ENCODE assay signal across 14 mouse cellular contexts in the genomic region with DNA sequence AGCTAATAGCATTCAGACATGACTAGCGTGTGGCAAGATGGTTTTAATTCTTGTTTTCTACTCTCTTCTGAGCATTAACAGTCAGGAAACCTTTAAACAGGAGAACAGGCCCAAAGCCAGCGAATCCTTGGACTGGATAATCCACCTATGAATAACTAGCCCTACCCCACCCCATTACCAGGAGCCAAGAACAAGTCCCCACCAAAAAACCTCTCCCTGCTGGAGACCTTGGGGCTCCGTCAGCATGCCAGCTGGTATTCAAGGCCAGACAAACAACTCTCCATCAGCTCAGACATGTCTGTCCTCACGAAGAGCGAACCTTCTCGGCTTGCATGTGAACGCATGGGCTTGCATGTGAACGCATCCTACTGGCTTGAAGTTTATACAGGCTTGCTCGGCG. TPM values are rescaled to one million over a fixed set of nuclear protein-coding genes. Genes with fewer than 3 reads are reported as not detected.
DNase-seq lines count a peak whose midpoint lies in the region; ATAC-seq and TF ChIP-seq lines count a peak whose summit lies in the region.
"Had no signal": no experiment of that assay in that cellular context is flagged by ENCODE, and none has a peak within 500 bp of the region (broad histone marks: within the 10 kb centered on the region; RNA-seq: fewer than 3 reads in every experiment).

No protein-coding gene starts in this region.

- TF ChIP-seq POLR2A in kidney, adult 2 months (IDR thresholded peaks at IDR 0.05; ENCODE audit: low read depth, low read length) = no peak

- TF ChIP-seq CTCF in kidney, adult 2 months (conservative IDR thresholded peaks at IDR 0.05; ENCODE audit: insufficient read depth, insufficient read length, low read depth, low read length) = no peak

- H3K27ac ChIP-seq in forebrain, embryonic 16.5 days (ENCODE audit: low read length) = no peak overlapping the region
- H3K27ac ChIP-seq in forebrain, embryonic 10.5 days = no peak overlapping the region
- no peak overlapping the region for H3K27ac ChIP-seq in kidney, adult 2 months (ENCODE audit: insufficient read depth, low read depth, low read length)
- H3K27ac ChIP-seq in kidney, embryonic 15.5 days = no peak overlapping the region
- H3K27ac ChIP-seq in embryonic facial prominence, embryonic 13.5 days = peak overlapping the region; percentile 85
- H3K27ac ChIP-seq: stomach, embryonic 15.5 days had no signal

- no peak overlapping the region for H3K9ac ChIP-seq in forebrain, embryonic 16.5 days (replicated peaks; ENCODE audit: low read depth, low read length)
- H3K9ac ChIP-seq in kidney, embryonic 15.5 days = no peak overlapping the region
- no peak overlapping the region for H3K9ac ChIP-seq in embryonic facial prominence, embryonic 13.5 days
- H3K9ac ChIP-seq: lung, embryonic 14.5 days; stomach, embryonic 15.5 days had no signal

- no peak overlapping the region for H3K4me3 ChIP-seq in forebrain, embryonic 16.5 days (replicated peaks; ENCODE audit: low read length)
- no peak overlapping the region for H3K4me3 ChIP-seq in forebrain, embryonic 10.5 days
- H3K4me3 ChIP-seq in kidney, adult 2 months (ENCODE audit: insufficient read depth, low read depth, low read length) = no peak overlapping the region
- no peak overlapping the region for H3K4me3 ChIP-seq in kidney, embryonic 15.5 days (replicated peaks)
- H3K4me3 ChIP-seq in embryonic facial prominence, embryonic 13.5 days = no peak overlapping the region
- H3K4me3 ChIP-seq: erythroblast, embryonic 14.5 days; stomach, embryonic 15.5 days had no signal

- 35% methylated on average over 10 of the region's 10 CpGs for WGBS in forebrain, embryonic 16.5 days
- 92% methylated on average over 10 of the region's 10 CpGs for WGBS in forebrain, embryonic 10.5 days
- 68% methylated on average over 10 of the region's 10 CpGs for WGBS in kidney, adult 2 months
- 82% methylated on average over 10 of the region's 10 CpGs for WGBS in kidney, embryonic 15.5 days
- WGBS in embryonic facial prominence, embryonic 13.5 days = 70% methylated on average over 10 of the region's 10 CpGs

- DNase-seq in adrenal gland, adult 2 months = peak; percentile 66
- DNase-seq in adrenal gland, postnatal 4 days (ENCODE audit: low spot score in 2 of 2) = no peak
- DNase-seq in forebrain, embryonic 10.5 days (ENCODE audit: extremely low spot score, low spot score) = no peak
- DNase-seq in kidney, adult 2 months = peak; percentile 82
- DNase-seq in testis, postnatal 14 days (ENCODE audit: low spot score) = no peak
- DNase-seq: liver; lung, embryonic 14.5 days; thymus, postnatal 25 days had no signal

- peak; percentile 45; the same call in 1 of the 2 replicates for ATAC-seq in forebrain, embryonic 16.5 days
- ATAC-seq in kidney, embryonic 15.5 days (replicated peaks; ENCODE audit: low FRiP score) = no peak
- ATAC-seq in embryonic facial prominence, embryonic 13.5 days (ENCODE audit: insufficient number of reproducible peaks, insufficient read depth, low FRiP score, low TSS enrichment, low read depth) = no peak
- ATAC-seq: intestine, postnatal 0 days had no signal

- peaks cover 12% of the 10 kb centered on the region; the same call in 1 of the 2 replicates for H3K4me1 ChIP-seq in forebrain, embryonic 16.5 days (replicated peaks; ENCODE audit: control insufficient read depth, insufficient read depth, low read length)
- peaks cover 34% of the 10 kb centered on the region for H3K4me1 ChIP-seq in forebrain, embryonic 10.5 days
- peaks cover 19% of the 10 kb centered on the region for H3K4me1 ChIP-seq in kidney, adult 2 months (ENCODE audit: control insufficient read depth, insufficient read depth, low read length)
- peaks cover 23% of the 10 kb centered on the region for H3K4me1 ChIP-seq in kidney, embryonic 15.5 days
- peaks cover 43% of the 10 kb centered on the region for H3K4me1 ChIP-seq in embryonic facial prominence, embryonic 13.5 days

- no peaks in the 10 kb centered on the region for H3K36me3 ChIP-seq in forebrain, embryonic 16.5 days (ENCODE audit: control insufficient read depth, insufficient read depth)
- H3K36me3 ChIP-seq in forebrain, embryonic 10.5 days (replicated peaks) = no peaks in the 10 kb centered on the region
- no peaks in the 10 kb centered on the region for H3K36me3 ChIP-seq in kidney, adult 2 months (ENCODE audit: control insufficient read depth, insufficient read depth, low read length)
- H3K36me3 ChIP-seq in kidney, embryonic 15.5 days = no peaks in the 10 kb centered on the region
- H3K36me3 ChIP-seq in embryonic facial prominence, embryonic 13.5 days = no peaks in the 10 kb centered on the region
- H3K36me3 ChIP-seq: stomach, embryonic 15.5 days had no signal

- H3K4me2 ChIP-seq in forebrain, embryonic 16.5 days (ENCODE audit: low read length) = peak overlapping the region; percentile 15; the same call in 1 of the 2 replicates
- no peak overlapping the region for H3K4me2 ChIP-seq in kidney, embryonic 15.5 days
- no peak overlapping the region; the same call in 1 of the 2 replicates for H3K4me2 ChIP-seq in embryonic facial prominence, embryonic 13.5 days
- H3K4me2 ChIP-seq: lung, embryonic 14.5 days; stomach, embryonic 15.5 days had no signal

- no peaks in the 10 kb centered on the region for H3K9me3 ChIP-seq in forebrain, embryonic 16.5 days (ENCODE audit: control insufficient read depth, low read length)
- no peaks in the 10 kb centered on the region for H3K9me3 ChIP-seq in forebrain, embryonic 10.5 days
- no peaks in the 10 kb centered on the region for H3K9me3 ChIP-seq in kidney, embryonic 15.5 days (replicated peaks)
- no peaks in the 10 kb centered on the region for H3K9me3 ChIP-seq in embryonic facial prominence, embryonic 13.5 days
- H3K9me3 ChIP-seq: stomach, embryonic 15.5 days had no signal

- H3K27me3 ChIP-seq in forebrain, embryonic 16.5 days (replicated peaks; ENCODE audit: control insufficient read depth, insufficient read depth, low read length) = peaks cover 3% of the 10 kb centered on the region; the same call in 1 of the 2 replicates
- H3K27me3 ChIP-seq in forebrain, embryonic 10.5 days (ENCODE audit: poor library complexity, severe bottlenecking) = peaks cover 38% of the 10 kb centered on the region
- no peaks in the 10 kb centered on the region for H3K27me3 ChIP-seq in kidney, adult 2 months (replicated peaks; ENCODE audit: control insufficient read depth, insufficient read depth, low read length)
- no peaks in the 10 kb centered on the region for H3K27me3 ChIP-seq in kidney, embryonic 15.5 days
- H3K27me3 ChIP-seq in embryonic facial prominence, embryonic 13.5 days = no peaks in the 10 kb centered on the region
- H3K27me3 ChIP-seq: stomach, embryonic 15.5 days had no signal

RNA-seq across cellular contexts. Expression of a gene that starts 41.6 kb away (rescaled TPM):
- 100 to 1,000 TPM in 1 of 2 experiments, 10 to 100 TPM in 1; 57.8 to 114 TPM for total RNA-seq in adrenal gland, adult 2 months (2021)
- 22.8 and 34.2 TPM in 2 replicates for polyA plus RNA-seq in adrenal gland, adult 2 months (2012; rRNA removed)
- 10 to 100 TPM; 48.7 to 54.5 TPM for total RNA-seq in adrenal gland, postnatal 4 days (2021)
- polyA plus RNA-seq in forebrain, embryonic 16.5 days (2015; fragmentation: Nextera tagmentation; extraction: Ambion mirVana) = 20.3 and 25.9 TPM in 2 replicates
- 27.3 and 31.5 TPM in 2 replicates for polyA plus RNA-seq in forebrain, embryonic 10.5 days (2016; fragmentation: Nextera tagmentation; extraction: Ambion mirVana)
- 128 and 131 TPM in 2 replicates for polyA plus RNA-seq in kidney, adult 2 months (2012; rRNA removed)
- 49.9 and 52.1 TPM in 2 replicates for polyA plus RNA-seq in kidney, embryonic 15.5 days (2015; fragmentation: Nextera tagmentation; extraction: Ambion mirVana)
- polyA plus RNA-seq in embryonic facial prominence, embryonic 13.5 days (2015; fragmentation: Nextera tagmentation; extraction: Ambion mirVana) = 27.7 and 36.9 TPM in 2 replicates

Comparison
In these comparisons a context has a peak if more than half of its experiments do, and no peak if none do; other contexts are left out.
1. DNase-seq: peak in adrenal gland, adult 2 months (single experiment) and kidney, adult 2 months (single experiment); none in adrenal gland, postnatal 4 days (0 of 2), forebrain, embryonic 10.5 days (single experiment) and testis, postnatal 14 days (single experiment).